Mouse (Mus musculus) cerebellum, adult 9-11 months (tissue): Measurements from ENCODE around the gene Nol11.

Source experiments
- DNase-seq: peaks from one replicate; pipeline ENCODE4 v3.0.0; 2022

Nol11 gene

DNA sequence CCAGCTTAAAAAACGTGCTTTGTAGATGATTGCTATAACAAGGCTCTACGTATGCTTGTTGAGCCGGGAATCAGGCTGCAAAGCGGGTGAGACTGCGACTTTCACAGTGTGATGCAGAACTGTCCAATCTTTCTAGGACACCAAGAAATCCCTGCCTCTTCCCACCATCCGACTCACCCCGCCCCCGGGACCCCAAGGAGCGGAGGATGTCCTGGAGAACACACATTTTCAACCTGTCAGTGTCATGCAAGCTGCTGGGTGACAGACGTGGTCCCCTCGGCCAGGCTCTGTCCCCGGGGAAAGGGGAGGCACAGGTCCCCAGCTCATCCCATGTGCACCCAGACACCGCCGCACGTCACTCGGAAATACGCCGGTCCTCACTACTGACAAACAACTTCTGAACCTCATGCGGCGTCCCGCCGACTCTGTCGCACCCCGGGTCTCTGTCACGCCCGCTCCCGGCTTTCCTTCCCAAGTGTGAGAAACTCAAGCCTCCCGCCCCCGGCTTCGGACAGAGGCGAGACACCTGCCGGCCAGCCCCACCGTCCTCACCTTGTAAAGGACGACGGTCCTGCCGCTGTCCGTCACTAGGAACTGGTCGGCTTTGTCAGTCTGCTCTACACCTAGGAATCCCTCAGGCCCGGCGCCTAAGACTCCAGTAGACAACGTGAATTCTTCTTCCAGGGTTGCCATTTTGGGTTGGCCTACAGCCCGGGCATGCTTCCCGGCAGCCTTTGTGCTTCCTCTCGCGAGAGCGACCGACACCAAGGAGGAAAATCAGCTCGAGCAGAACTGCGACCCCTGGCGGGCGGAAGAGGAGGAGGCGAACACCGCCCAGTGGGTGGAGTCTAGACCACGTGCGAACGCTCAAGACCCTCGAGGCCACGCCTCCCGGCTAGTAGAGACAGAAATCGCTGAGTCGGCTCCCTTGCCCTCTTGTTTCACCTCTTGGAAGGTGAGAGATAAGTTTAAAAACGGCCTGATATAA, at the start of gene Nol11:
Nol11 (minus strand) TSS at position 817 of the 988 bp plus-strand sequence.
- DNase-seq, result peak; percentile 98

DNA sequence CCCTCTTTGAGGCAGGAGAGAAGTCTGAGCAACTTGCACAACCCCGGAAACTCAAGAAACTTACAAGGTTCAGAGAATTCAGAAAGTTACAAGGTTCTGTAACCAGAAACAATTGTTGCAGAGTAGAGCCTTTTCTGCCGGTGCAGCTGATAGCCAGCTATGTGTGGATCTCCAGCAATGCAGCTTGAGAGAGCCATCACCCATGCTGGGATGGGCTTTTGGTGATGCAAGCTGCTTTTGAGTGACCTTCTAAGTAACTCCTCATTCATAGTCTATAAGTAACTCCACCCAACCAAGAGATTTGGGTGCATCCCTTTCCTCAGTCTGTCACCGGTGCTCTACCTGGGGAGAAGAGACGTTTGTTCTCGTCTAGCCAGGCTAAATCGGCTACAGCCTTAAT, 49.3 kb upstream of the Nol11 start:
- DNase-seq, result no peak

DNA sequence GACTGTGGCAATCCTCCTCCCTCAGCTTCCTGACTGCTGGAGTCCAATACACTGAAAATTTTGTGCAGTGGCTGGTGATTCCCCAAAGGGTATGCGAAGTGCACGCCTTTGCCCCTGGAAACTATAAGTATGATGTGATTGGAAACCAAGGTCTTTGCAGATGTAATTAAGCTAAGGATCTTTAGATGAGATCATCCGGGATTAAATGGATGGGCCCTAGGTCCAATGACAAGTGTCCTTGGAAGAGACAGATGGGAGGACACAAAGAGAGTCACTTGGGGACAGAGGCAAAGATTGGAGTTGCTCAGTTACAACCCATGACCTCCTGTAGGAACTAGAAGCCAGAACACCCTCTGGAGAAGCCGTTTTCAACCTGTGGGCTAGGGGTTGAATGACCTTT, 48.4 kb upstream of the Nol11 start:
- DNase-seq, result no peak

DNA sequence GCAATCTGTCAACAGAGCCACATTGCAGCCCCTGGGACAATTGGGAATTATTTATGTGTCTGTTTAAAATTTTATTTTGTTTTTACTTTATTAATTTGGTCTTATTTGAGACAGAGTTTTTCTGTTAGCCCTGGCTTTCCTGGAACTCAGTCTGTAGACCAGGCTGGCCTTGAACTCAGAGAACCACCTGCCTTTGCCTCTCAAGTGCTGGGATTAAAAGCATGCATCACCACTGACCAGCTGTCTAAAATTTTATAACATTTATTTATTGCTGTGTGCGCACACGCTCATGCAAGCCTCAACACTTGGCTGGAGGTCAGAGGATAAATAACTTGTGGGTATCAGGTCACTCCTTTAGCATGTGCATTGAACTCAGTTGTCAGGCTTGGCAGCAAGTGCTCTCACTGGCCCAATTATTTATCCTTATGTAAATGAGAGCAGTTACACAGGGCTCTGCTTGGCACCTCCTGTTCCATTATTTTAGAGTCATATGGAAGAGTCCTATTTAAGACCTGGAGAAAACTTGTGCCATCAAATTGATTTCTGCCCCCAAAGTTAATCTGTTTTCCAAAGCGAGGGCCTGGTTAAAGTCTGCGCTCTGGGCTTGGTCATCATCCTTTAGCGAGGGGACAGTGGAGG, 44.2 kb upstream of the Nol11 start:
- DNase-seq, result no peak

DNA sequence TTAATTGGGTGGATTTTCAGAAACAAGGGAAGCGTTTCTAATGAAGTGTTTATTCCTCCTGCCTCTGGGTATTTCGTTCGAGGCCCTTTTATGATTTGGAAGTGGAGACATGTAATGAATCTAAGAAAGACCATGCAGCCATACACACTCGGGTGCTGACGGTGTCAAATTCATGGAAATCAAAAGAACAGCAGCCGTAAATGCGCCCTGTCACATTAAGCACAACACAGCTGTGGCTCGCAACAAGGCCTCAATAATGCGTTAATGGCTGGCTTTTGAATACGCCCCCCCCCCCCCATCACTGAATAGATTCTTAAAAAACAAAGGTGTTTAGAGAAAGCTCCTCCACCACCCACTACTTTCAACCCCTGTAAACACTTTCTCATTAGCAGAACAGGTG, 40.9 kb upstream of the Nol11 start:
- DNase-seq, result no peak

DNA sequence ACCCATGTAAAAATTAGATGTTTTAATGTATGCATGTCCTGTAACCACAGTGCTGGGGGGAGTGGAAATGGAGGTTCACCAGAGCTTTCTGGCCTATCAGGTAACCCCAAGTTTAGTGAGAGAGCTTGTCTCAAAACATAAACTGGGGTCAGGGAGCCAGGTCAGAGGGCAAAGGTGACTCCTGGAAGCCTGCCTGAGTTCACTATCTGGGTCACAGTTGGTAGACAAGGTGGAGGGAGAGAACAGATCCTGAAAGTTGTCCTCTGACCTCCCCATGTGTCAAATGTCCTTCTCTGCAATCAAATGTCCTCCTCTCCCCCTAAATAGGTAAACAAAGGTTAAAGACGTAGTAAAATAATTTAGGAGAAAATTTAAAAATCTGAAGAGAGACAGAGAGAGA, 37.2 kb upstream of the Nol11 start:
- no peak for DNase-seq

DNA sequence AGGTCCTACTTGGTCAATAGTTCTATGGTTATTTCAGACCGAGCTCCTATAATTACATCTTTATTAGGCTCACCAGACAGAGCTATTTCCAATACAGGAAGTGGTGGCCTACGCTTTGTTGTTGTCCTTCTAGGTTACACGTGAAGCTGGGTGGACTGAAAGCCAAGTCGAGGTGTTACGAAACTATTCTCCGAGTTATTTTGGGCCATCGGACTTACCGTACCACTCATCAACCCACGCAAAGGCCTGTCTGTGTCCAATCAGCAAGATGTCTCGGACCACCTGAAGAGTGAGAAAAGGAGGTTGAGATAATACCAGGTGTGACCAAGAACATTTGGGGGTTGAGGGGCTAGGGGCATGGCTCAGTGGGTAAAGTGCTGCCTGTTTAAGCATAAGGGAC, 36.8 kb upstream of the Nol11 start:
- no peak for DNase-seq

DNA sequence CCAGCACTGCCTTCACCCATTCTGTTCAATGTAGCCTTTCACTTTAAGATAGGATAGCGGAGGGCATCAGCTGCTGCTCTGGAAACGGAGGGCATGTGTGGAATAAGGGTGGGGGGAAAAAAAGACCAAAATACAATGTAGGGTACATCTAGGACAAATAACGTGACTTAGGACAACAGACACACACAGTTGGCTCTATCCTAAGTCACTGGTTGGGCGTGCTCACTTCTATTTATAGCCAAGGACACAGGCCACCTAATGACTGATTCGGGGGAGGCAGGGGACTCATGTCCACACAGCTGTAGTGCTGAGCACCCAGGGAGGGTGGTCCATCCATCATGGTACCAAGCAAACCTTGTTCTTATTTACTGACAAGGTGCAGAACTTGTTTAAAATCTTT, 36.1 kb upstream of the Nol11 start:
- DNase-seq, result no peak

DNA sequence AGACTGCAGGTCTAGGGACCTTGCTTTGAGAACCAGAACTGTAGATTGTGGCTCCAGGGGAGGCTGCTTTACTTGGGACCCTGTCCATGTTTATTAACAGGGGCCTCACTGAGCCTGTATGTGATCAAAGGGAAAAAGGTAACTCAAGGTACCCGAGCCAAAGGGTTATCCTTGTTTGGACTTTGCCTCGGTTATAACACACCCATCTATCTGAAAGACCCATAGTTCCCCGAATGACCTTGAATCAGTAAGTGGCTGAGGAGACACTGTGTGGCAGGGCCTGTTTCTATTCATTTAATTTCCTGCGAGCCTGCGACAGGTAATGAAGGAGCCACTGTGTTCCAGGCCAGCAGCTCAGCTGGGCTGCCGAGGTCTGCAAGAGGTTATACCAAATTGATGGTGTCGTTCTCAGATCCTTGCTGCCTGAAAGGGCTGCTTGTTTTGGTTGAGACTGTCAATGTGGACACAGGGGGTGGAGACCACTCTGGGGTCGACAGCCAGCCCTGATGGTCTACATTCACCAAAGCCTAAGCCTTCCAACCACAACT, 34.6 kb upstream of the Nol11 start:
- DNase-seq, result no peak

DNA sequence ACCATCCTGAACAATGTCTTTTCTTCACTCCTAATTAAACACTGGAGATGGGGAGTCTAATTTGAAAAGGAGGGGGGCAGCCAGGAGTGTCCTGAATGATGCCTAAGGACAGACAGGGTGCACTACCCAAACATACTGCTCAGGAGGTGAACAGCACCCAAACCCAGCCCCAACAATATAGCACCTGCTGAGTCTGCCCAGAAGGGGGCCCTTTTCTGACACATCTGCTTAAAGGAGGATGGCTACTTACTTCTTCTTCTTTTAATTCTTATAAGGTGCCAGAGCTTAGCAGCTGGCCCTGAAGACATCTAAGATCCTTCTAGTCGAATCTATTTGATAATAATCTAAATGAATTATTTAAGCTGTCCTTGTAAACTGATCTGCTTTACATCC, 34.0 kb upstream of the Nol11 start:
- DNase-seq, result no peak

DNA sequence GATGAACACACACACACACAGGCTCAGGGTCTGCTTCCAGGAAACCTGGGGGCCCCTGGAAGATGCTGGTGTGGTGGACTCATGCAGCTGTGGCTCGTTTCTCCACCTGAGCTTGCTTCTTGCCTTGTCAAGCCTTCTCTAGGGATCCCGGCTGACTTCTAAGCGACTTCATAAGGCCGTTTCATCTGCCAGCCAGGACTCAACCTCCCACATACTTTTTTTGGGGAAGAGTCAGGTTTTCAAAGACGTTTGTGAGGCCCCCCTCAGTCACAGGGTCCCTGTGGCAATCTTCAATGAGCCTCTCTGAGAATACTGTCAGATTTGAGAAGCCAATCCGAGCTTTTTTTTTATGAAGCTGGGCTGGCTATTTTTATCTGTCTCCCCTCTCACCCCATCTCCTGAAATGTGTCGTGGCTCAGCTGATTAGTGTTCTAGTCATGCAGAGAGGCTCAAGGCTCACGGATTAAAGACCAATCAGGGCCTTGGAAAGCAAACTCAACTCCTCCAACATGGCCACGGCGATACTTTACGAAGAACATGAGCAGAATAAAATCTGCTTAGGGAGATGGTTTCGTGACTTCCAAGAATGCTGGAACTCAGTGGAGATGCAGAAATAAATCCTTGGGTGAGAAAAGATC, 33.5 kb upstream of the Nol11 start:
- no peak for DNase-seq

DNA sequence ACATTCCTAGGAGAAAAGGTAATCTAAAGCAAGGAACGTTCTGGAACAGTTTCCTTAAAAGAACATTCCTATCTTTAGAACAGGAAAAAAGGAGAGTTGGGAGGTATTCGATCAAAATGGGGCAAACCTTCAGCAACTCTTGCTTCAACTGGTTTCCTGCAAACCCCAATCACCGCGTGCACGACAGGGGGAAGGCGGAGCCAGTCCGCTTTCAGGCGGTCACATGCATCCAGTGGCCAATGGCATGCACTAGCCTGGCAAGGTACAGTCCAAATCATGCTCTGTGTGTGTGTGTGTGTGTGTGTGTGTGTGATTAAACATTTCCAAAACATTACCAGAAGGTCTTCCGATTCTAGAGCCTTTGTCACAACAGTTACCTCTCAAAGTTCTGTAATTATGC, 25.9 kb upstream of the Nol11 start:
- no peak for DNase-seq

DNA sequence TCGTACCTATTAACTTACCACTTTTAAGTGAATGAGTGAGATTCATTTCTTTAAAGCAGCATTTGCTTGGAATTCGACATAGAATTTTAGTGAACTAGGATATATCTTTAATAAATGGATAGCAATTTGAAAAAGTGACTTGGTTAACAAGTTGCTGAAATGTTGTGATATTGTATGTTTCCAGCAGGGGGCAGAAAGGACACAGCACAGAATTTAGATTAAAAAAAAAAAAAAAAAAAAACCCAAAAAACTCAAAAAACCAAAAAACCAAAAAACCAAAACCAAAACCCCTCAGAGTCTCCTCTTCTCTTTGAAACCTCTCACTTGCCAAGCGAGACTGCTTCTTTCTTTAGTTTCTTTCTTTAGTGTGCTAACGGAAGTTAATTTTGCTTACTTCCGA, 24.6 kb upstream of the Nol11 start:
- DNase-seq, result no peak

DNA sequence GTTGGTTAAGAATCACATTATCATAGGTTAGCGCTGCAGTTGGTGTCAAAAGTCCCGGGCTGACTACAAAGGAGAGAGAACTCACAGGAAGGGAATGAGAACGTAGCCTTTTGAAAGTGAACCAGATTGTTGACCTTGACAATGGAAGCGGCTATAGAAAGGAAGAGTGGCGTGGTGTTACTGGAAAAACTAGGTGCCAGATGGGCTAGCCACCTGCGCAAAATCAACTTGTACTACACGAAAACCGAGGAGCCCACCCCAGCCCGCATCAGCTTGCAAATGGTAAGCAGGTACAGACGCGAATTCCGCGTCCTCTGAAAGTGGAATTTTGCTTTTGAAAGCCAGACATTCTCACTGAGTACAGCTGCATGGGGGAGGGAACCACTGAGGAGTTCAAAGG, 20.6 kb upstream of the Nol11 start:
- no peak for DNase-seq

DNA sequence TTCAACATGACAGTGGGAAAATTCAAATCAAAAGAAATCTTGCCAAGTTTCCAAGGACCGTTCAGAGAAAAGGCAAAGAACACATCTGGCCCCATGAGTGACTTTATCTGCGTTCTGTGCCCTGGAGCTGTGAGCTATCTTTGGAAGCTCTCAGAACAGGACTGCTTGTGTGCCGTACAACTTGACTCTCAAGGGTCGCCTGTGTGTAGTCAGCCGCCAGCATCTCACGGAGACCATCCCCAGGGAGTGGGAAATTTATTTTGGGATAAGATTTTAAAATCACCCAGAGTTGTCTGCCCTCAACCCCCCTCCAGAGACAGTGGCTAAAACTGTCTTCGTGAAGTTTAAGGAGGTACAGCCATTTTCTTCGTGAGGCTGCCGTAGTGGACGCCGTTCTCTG, 12.6 kb upstream of the Nol11 start:
- no peak for DNase-seq

DNA sequence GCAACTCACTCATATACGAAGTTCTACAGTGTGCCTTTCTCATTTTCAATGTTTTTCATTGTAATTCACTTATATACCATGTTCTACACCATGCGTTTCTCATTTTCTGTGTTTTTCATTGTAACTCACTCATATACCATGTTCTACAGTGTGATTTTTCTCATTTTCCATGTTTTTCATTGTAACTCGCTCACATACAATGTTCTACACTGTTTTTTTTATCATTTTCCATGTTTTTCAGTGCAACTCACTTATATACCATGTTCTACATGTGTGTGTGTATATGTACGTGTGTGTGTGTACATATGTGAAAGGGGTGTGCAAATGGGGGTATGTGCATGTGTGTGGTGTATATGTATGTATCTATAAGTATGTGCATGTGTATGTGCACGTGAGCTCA, 10.1 kb upstream of the Nol11 start:
- no peak for DNase-seq

DNA sequence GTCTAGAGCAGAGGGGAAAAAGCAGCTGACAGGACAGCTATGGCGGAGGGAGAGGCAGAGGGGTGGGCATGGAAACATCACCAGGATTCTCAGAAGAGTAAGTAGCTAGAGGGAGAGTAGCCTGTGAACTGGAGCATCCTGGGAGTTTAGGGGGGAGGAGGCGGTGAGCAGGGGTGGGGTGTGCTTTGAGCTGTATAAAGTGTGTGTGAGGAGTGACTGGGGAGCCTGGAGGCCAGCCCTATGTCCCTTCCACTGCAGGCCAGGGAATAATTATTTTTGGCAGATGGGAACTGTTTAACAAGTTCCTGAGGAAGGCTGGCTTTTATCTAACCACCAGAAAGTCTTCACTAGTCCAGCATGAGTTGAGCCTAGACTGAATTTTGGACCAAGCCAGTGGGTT, 6.2 kb upstream of the Nol11 start:
- no peak for DNase-seq

DNA sequence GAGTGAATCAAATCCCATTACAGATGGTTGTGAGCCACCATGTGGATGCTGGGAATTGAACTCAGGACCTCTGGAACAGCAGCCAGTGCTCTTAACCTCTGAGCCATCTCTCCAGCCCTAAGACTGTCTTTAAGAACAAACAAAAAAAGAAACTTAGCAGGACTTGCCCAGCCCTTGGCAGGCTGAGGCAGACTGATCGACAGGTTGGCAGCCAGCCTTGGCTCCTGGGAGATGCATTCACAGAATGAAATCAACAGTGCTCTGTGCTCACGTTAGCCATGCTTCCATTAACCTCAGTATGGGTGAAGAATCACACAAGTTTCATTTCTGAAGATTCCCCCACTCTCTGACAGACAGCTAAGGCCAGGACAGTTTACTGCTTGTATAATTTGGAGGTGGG, 1.2 kb upstream of the Nol11 start:
- DNase-seq, result peak; percentile 18

DNA sequence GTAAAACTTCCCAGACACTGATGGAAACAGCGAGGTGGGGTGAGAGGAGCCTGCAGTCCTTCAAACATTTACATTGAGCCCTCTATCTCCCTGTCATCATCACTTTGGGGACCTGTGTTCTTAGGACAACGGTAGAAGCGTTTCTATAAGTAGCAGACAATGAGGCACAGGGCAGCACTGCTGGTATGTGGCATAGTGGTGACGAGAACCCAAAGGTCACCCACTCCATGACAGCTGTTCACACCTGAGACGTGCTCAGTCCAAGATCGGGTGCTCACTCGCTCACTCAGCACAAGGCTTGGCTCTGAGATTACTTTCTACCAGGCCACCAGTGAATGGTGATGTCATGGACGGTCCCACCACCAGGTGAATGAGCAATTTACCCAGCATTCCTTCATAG, 5.4 kb downstream of the Nol11 start:
- DNase-seq, result no peak

DNA sequence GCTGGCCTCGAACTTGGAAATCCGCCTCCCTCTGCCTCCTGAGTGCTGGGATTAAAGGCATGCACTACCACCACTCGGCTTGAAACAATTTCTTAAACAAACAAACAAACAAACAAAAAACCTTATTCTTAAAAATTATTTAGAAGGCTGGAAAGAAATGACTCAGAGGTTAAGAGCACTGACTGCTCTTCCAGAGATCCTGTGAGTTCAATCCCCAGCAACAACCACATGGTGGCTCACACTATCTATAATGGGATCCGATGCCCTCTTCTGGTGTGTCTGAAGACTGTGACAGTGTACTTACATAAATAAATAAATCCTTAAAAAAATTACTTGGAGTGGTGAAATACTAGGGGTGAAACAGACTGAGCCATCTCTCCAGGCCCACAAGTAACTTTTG, 28.0 kb downstream of the Nol11 start:
- no peak for DNase-seq

DNA sequence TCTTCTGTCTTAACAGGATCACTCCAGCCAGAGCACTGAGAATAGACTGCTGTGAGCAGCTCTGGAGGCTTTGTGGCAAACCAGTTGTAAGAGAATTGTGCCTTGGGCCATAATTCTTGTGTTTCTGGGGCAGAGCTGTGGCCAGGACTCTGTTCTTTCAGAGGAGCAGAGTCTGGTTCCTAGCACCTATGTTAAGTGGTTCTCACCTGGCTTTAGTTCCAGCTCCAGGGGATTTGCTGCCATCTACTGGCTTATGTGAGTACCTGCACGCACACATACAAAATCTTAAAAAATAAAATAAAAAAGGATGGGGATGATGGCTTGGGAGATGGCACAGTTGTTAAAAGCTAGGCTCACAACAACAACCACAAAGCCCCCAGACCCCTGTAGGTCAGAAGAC, 30.1 kb downstream of the Nol11 start:
- no peak for DNase-seq

DNA sequence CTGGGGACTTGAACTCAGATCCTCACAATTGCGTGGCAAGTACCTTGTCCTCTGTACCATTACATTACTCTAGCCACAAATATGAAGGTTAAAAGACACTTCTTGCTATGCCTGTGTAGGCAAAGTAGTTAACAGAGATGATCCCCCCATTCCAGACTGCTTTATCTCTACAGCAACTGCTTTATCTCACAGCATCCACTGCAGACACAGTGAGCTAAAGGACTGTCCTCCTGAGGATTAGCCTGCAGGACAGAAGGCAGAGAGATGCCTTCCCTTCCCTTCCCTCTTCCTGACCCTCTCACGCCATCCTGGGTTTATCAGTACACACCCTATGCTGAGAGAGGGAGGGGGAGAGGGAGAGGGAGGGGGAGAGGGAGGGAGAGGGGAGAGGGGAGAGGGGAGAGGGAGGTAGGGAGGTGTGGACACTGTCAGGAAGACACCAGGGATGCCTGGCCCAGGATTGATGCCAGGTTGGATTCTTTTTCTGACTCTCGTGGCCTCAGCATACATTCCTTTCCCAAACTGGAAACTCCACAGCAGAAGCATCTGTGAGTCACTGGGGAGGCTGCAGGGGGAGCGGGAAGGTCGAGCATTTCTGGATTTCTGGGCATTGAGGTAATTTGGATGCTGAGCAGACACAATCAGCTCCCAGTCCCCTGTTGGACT, 32.1 kb downstream of the Nol11 start:
- DNase-seq, result no peak

DNA sequence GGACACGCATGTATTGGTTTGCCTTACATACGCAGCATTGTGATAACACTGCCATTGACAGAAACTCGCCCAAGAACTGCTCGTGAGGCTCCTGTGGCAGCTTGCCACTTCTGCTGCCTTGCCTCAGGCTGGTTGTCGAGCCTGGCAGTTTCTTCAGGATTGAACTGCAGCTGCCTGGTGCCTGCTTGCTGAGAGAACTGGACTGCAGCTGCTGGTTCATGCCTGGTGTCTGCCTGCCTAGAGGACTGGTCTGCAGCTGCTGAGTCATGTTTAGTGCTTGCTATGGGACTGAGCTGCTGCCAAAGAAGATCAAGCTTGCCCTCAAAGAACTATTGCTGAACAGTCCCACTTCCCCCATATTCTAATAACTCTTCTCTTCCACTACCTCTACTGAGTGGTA, 33.9 kb downstream of the Nol11 start:
- no peak for DNase-seq
